Mouse (Mus musculus) G1E (cell line): ENCODE data around the gene Pdpn.

ENCODE experiments used
- CTCF ChIP-seq: IDR thresholded peaks from 2 replicates; pipeline ENCODE4 v1.5.1; 2012; ENCODE audit warnings: low read depth, low read length, inconsistent platforms, mixed read lengths
- GATA1 ChIP-seq: IDR thresholded peaks from 2 replicates; pipeline ENCODE4 v1.6.1; 2012; ENCODE audit warnings: borderline replicate concordance, low read length, inconsistent platforms, mixed read lengths
- GATA2 ChIP-seq: IDR thresholded peaks from 2 replicates; pipeline ENCODE4 v1.6.1; 2012; ENCODE audit warnings: low read depth, low read length, inconsistent platforms, borderline replicate concordance
- POLR2AphosphoS5 ChIP-seq: IDR thresholded peaks from 2 replicates; pipeline ENCODE4 v1.6.1; 2012; ENCODE audit warnings: low read depth, low read length, inconsistent platforms; ENCODE audit not compliant: insufficient replicate concordance
- TAL1 ChIP-seq: conservative IDR thresholded peaks from 2 replicates; pipeline ENCODE4 v1.6.1; 2012; ENCODE audit warnings: low read depth, low read length, inconsistent platforms, mixed read lengths

- TF ChIP-seq CTCF, result no peak
- TF ChIP-seq POLR2AphosphoS5, result no peak
- TF ChIP-seq GATA2, result no peak
- TF ChIP-seq TAL1, result no peak
- TF ChIP-seq GATA1, result no peak
These were observed 5.7 kb upstream of the Pdpn start for GRCm38 (mm10) chr4:143305031-143305430.
